Mouse (Mus musculus) erythroblast, embryonic 14.5 days (primary cell): Measurements from ENCODE around the gene Rtp3. TPM values are rescaled to one million over a fixed set of nuclear protein-coding genes. Genes with fewer than 3 reads are reported as not detected.

Experiments
- H3K27me3 ChIP-seq: 2 replicates; pipeline ENCODE4 v1.6.1; 2012; ENCODE audit warnings: inconsistent platforms; ENCODE audit not compliant: control insufficient read depth
- H3K36me3 ChIP-seq: 2 replicates; pipeline ENCODE4 v1.6.1; 2012; ENCODE audit warnings: mild to moderate bottlenecking, inconsistent platforms; ENCODE audit not compliant: control insufficient read depth
- H3K4me1 ChIP-seq: 2 replicates; pipeline ENCODE4 v1.6.1; 2012; ENCODE audit warnings: inconsistent platforms; ENCODE audit not compliant: control insufficient read depth
- H3K4me3 ChIP-seq: replicated peaks from 2 replicates; pipeline ENCODE3; 2012; ENCODE audit warnings: moderate library complexity, mild to moderate bottlenecking, inconsistent platforms
- H3K9me3 ChIP-seq: 2 replicates; pipeline ENCODE4 v1.6.1; 2012; ENCODE audit warnings: low read length, inconsistent platforms, mixed read lengths; ENCODE audit not compliant: control insufficient read depth
- GATA1 ChIP-seq: IDR thresholded peaks from 2 replicates; pipeline ENCODE4 v1.6.1; 2012; ENCODE audit warnings: low read length, inconsistent platforms, mixed read lengths
- TAL1 ChIP-seq: IDR thresholded peaks from 3 replicates; pipeline ENCODE4 v1.6.1; 2012; ENCODE audit warnings: low read length, inconsistent platforms, mixed read lengths
- polyA plus RNA-seq: library from polyadenylated mRNA; stranded (reverse); fragments of >175 nt; gene quantifications from 2 replicates; pipeline ENCODE4 v1.2.3, GENCODE M21; 2012

Gene Rtp3
- polyA plus RNA-seq, 1 experiment = not detected

DNA sequence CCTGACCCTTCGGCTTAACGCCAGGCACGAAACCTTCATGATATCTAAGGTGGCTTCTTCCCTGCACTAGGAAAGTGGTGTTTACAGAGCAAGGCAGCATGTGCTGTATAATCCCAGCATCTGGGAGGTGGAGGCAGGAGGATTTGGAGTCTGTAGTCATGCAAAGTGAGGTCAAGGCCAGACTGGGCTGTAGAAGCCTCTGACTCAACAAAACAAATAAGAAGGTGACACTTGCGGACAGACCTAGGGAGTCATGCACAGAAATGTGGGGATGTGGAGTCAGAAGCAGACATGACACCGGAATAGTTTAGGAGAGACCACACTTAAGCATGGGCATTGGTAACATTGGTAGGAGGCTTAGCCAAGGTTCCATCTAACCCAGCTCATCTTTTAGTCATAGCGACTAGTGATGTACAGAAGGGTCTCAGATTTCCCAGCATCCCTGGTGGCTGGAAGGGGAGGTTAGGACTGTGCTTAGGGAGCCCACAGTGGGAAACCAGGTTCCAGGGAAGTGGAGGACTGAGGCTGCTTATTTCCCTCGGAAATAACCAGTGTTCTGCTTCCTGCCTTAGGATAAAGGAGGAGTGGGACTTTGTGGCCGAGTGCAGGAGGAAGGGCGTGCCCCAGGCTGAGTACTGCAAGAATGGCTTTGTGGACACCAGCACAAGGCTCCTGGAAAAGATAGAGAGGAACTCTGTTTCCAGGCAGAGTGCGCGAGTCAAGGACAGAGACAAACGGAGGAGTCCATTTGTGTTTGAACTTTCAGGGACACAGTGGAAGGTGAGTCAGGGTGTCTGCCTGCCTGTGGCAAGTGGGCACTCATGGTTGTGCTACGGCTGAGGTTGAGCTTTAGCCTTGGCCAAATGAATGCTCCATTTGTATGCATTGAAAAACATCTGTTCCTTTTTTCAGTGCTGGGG is 29.9 kb downstream of the Rtp3 start:
- Histone ChIP-seq H3K4me3 (no peak overlapping the region), H3K36me3 (no peaks in the 10 kb centered on the region), H3K4me1 (no peaks in the 10 kb centered on the region), H3K27me3 (no peaks in the 10 kb centered on the region), H3K9me3 (no peaks in the 10 kb centered on the region)
- TF ChIP-seq TAL1 (no peak), GATA1 (no peak)

DNA sequence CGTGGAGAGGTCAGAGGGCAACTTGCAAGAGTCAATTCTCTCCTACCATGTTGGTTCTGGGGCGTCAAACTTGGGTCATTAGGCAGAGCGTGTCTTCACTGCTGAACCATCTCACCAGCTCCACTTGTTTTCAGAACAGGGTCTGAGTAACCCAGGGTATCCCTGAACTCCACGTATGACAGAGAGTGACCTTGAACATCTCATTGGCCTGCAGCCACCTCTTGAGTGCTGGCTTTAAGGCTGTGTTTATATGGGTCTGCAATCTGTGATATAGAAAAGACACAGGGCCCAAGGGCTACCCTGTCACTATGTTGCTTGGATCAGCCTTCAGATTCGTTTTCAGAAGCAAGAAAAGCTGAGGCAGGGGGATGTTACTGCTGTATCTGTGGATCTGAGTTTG is 30.7 kb downstream of the Rtp3 start:
- H3K27me3 ChIP-seq = peaks cover 5% of the 10 kb centered on the region
- H3K4me3 ChIP-seq = no peak overlapping the region
- TF ChIP-seq TAL1 (no peak), GATA1 (no peak)
- no peaks in the 10 kb centered on the region for H3K36me3 ChIP-seq
- H3K4me1 ChIP-seq = no peaks in the 10 kb centered on the region
- no peaks in the 10 kb centered on the region for H3K9me3 ChIP-seq

DNA sequence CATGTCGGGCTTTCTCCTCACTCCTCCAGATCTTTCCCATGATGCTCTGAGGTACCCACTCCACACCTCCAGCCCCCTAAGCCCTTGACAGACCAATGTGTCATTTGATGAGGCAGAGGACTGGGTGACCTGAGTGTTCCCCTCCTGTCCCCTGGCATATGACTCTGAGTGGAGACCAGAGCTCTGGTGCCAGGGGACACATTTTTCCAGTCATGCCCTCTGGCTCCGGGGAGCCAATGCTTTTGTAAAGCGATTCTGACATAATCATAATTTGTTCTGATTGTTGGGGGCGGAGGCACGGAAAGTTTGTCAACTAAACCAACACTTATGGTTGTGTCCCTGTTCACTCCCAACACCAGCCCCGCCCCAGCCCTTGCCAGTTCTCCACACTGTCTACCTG is 34.4 kb downstream of the Rtp3 start:
- TF ChIP-seq TAL1 (no peak), GATA1 (no peak)
- Histone ChIP-seq H3K9me3 (no peaks in the 10 kb centered on the region), H3K4me3 (no peak overlapping the region), H3K27me3 (peaks cover 20% of the 10 kb centered on the region), H3K36me3 (no peaks in the 10 kb centered on the region), H3K4me1 (no peaks in the 10 kb centered on the region)

DNA sequence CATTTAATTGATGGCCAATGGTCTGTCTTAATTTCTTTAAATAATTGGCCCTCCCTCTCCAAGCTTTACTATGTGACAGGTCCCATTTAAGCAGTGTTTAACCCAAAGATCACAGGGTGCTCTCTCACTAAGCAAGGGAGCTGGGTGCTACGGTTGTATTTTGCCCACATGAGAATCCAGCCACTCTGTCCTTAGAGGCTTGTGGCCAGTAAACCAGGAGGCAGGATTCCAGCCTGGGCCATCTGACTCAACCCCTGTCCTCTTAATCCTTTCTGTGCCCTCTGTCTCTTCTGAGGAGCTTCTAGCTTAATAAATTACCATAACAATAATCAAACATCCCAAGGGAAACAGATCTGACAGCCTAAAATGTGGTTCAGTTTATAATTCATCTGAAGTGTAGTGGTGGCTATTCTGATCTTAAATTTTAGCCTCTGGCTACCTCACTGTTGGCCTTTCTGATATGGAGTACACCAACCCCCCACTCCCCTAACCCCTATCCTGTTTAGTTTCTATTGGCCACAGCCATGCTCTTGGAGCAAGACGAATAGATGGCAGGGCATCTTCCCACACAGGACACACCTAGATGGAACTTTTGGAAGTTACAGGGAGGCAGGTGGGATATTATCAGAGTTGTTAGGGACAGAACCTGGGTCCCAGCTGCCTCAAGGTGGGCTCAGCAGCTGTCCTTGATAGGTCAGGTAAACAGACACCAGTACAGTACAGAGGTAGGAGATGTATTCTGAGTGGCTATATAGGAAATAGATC is 35.5 kb downstream of the Rtp3 start:
- Histone ChIP-seq H3K4me3 (no peak overlapping the region), H3K9me3 (no peaks in the 10 kb centered on the region), H3K4me1 (no peaks in the 10 kb centered on the region), H3K27me3 (peaks cover 20% of the 10 kb centered on the region), H3K36me3 (no peaks in the 10 kb centered on the region)
- TF ChIP-seq GATA1 = no peak
- no peak for TF ChIP-seq TAL1

DNA sequence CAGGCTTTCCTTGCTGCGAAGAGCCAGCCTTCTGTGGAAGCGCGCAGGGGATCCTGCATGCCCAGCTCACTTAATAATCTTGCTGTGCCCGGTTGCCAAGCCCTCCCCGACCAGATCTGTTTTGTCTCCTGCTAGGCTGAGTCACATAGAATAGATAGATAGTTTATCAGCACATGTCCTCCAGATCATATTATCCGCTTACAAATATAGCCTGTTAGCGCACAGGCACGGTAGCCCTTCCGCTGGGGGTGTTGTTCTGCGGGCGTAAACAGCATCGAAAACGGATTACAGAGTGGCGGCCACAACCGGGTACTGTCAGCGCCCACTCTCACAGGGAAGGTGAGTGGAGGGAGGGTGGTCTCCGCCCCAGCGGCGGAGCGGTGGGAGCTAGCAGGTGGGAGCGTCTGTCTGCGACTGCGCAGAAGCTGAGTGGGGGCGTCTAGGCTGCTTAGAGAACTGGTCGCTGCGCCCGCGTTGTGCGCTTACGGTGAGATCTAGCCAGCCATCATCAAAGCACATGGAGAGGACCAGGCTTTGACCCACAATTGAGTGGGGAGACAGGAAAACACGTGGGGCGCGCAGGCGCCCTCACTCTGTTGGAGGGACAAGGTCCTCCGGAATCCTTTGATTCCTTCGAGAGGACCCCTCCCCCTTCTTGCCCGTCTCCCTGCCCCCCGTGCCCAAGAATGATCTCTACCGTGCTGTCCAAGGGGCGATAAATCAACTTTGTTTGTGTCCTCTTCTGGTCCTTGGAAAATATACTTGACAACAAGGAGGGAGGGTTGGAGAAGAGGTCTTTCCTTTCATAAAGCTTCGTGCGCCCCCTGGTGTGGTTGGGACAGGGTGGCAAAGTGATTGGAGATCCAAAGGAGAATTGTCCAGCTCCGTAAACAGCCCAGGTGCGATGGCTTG is 36.6 kb downstream of the Rtp3 start:
- Histone ChIP-seq H3K4me3 (peak overlapping the region; percentile 48), H3K9me3 (no peaks in the 10 kb centered on the region), H3K4me1 (no peaks in the 10 kb centered on the region), H3K36me3 (no peaks in the 10 kb centered on the region), H3K27me3 (peaks cover 20% of the 10 kb centered on the region)
- TF ChIP-seq GATA1 (no peak), TAL1 (no peak)

DNA sequence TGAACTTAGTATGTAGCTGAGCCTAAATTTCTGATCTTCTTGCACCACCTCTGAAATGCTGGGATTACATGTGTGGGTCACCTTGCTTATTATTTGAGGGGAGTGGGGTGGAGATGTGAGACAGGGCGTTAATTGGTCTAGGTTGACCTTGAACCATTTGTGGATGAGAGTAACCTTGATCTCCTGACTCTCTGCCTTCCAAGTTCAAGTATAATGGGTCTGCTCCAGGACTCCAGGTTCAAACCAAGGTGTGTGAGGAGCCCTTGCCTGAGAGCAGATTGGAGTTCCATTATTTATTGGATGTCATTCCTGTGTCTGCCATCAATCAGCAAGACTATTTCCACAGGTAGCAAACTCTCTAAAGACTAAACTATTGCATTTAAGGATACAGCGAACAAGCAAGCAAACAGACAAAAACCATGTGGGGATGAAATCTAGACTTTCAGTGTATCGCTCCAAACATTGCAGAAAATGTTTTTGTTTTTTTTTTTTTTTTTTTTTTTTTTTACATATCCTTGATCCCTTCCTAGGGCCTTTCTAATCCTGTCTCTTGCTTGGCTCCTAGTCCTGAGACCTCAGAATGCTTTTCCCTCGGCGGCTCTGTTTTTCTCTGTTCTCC is 37.3 kb downstream of the Rtp3 start:
- H3K4me3 ChIP-seq = no peak overlapping the region
- no peaks in the 10 kb centered on the region for H3K36me3 ChIP-seq
- peaks cover 22% of the 10 kb centered on the region for H3K27me3 ChIP-seq
- H3K9me3 ChIP-seq = no peaks in the 10 kb centered on the region
- TF ChIP-seq TAL1 (no peak), GATA1 (no peak)
- H3K4me1 ChIP-seq = no peaks in the 10 kb centered on the region

DNA sequence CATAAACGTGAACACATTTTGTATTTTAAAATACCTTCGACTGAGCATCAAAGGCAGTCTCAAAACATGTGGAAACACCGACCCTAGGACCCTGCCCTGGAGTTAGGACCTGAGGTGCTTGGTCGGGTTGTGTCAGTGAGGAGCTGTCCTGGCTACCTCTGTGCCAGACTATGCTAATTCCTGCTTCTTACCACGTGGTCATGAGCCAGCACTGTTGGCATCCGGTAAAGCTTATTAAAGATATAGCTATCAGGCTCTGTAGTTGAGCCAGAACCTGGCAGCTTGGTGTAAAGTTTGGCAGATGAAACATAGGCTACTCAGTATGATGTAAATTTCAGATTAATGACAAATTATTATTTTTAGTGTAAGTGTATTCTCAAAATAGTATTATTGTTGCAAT is 38.0 kb downstream of the Rtp3 start:
- H3K27me3 ChIP-seq = peaks cover 28% of the 10 kb centered on the region
- no peak for TF ChIP-seq GATA1
- no peak overlapping the region for H3K4me3 ChIP-seq
- H3K4me1 ChIP-seq = no peaks in the 10 kb centered on the region
- no peaks in the 10 kb centered on the region for H3K9me3 ChIP-seq
- no peaks in the 10 kb centered on the region for H3K36me3 ChIP-seq

DNA sequence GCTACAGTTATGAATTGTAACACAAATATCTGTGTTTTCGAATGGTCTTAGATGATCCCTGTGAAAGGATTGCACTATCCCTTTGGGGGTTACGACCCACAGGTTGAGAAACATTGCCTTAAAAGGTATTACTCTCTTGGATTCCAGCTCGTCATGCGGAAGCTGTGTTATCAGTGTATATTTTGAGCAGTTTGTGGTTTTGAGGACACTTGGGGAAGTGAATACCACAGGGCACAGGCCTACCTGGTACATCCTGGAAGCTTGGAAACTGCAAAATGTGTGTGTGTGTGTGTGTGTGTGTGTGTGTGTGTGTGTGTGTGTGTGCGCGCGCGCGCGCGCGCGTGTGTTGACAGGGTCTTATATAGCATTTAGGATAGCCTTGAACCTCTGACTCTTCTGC is 38.5 kb downstream of the Rtp3 start:
- Histone ChIP-seq H3K4me3 (no peak overlapping the region), H3K9me3 (no peaks in the 10 kb centered on the region), H3K27me3 (peaks cover 33% of the 10 kb centered on the region), H3K4me1 (no peaks in the 10 kb centered on the region), H3K36me3 (no peaks in the 10 kb centered on the region)
- no peak for TF ChIP-seq TAL1
- no peak for TF ChIP-seq GATA1

DNA sequence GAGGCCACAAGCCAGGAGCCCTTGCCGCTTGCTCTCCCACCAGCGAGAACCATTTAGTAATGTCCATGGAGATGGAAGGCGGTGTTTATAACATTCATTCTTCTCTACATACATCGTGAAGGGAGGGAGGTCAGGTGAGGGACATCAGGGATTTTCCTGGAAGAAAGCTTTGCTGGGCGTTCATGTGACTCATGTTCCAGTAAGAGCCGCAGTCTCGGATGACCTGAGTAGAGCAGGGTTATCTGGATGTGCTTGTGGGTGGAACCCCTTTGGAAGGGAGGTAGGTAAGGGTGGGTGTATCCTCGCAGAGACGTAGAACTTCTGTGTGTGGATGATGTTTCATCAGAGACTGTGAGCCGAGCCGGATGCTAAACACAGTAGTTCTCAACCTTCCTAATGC is 39.0 kb downstream of the Rtp3 start, which contains the start of gene Lrrc2:
Gene Lrrc2 (plus strand): TSS at position 149 of the 400 bp plus-strand sequence.
- H3K4me1 ChIP-seq = no peaks in the 10 kb centered on the region

More for the DNA sequence above, 39.0 kb downstream of the Rtp3 start, which contains the start of gene Lrrc2:
- Histone ChIP-seq H3K36me3 (no peaks in the 10 kb centered on the region), H3K4me3 (no peak within 1 kb of the TSS), H3K9me3 (no peaks in the 10 kb centered on the region), H3K27me3 (peaks cover 38% of the 10 kb centered on the region)
- TF ChIP-seq TAL1 (no peak), GATA1 (no peak)
